Mouse (Mus musculus): Measurements from ENCODE around the gene Crip1. TPM values are rescaled to one million over a fixed set of nuclear protein-coding genes. Genes with fewer than 3 reads are reported as not detected.
A peak's percentile ranks its signal among the peaks of the same experiment; 100 is the strongest.
"Not testable (repeated sequence)": the region's sequence is repeated elsewhere in the genome, so short reads cannot be mapped to it uniquely, and the experiment has no call there.

Gene Crip1
- polyA plus RNA-seq, 1 experiment from 2014 or later: 685 TPM

GRCm38 (mm10) chr12:113187011-113187375 is 40.9 kb downstream of the Crip1 start:
- peaks cover 57% of the 10 kb centered on the region for H3K27me3 ChIP-seq
- no peaks in the 10 kb centered on the region for H3K36me3 ChIP-seq
- no peak for ATAC-seq (replicated peaks; ENCODE audit: insufficient number of reproducible peaks, insufficient read depth, low FRiP score, low read depth)
- H3K9me3 ChIP-seq (replicated peaks): no peaks in the 10 kb centered on the region
- H3K4me3 ChIP-seq: peak overlapping the region; percentile 65
- H3K4me1 ChIP-seq (replicated peaks): peaks cover 30% of the 10 kb centered on the region
- H3K9ac ChIP-seq: no peak overlapping the region
- H3K27ac ChIP-seq: no peak overlapping the region
- peak overlapping the region; percentile 95 for H3K4me2 ChIP-seq
- 47% methylated on average over 4 of the region's 4 CpGs for WGBS

GRCm38 (mm10) chr12:113187584-113188295 is 41.6 kb downstream of the Crip1 start:
- peak overlapping the region; percentile 95 for H3K4me2 ChIP-seq
- H3K4me1 ChIP-seq (replicated peaks): peaks cover 30% of the 10 kb centered on the region
- no peaks in the 10 kb centered on the region for H3K9me3 ChIP-seq (replicated peaks)
- 0 out of 2 replicates have a peak overlapping the region, but pooled peaks have one; percentile 4 for H3K9ac ChIP-seq
- whole genome bisulfite sequencing: 3% methylated on average over 56 of the region's 56 CpGs
- peak overlapping the region; percentile 65 for H3K4me3 ChIP-seq
- peaks cover 57% of the 10 kb centered on the region for H3K27me3 ChIP-seq
- ATAC-seq (replicated peaks; ENCODE audit: insufficient number of reproducible peaks, insufficient read depth, low FRiP score, low read depth): peak; percentile 70
- no peak overlapping the region for H3K27ac ChIP-seq
- H3K36me3 ChIP-seq: no peaks in the 10 kb centered on the region

GRCm38 (mm10) chr12:113188349-113189055 is 42.4 kb downstream of the Crip1 start:
- H3K4me1 ChIP-seq (replicated peaks): peaks cover 30% of the 10 kb centered on the region
- H3K9me3 ChIP-seq (replicated peaks): no peaks in the 10 kb centered on the region
- no peak overlapping the region for H3K9ac ChIP-seq
- peaks cover 54% of the 10 kb centered on the region for H3K27me3 ChIP-seq
- no peak overlapping the region for H3K27ac ChIP-seq
- no peaks in the 10 kb centered on the region for H3K36me3 ChIP-seq
- ATAC-seq (replicated peaks; ENCODE audit: insufficient number of reproducible peaks, insufficient read depth, low FRiP score, low read depth): no peak
- H3K4me3 ChIP-seq: peak overlapping the region; percentile 65
- WGBS: 79% methylated on average over 51 of the region's 51 CpGs
- peak overlapping the region; percentile 95 for H3K4me2 ChIP-seq

- H3K36me3 ChIP-seq: no peaks in the 10 kb centered on the region
- WGBS: 56% methylated on average over 2 of the region's 2 CpGs
- peaks cover 7% of the 10 kb centered on the region for H3K27me3 ChIP-seq
- no peak overlapping the region for H3K4me3 ChIP-seq
- H3K9me3 ChIP-seq (replicated peaks): no peaks in the 10 kb centered on the region
- no peak overlapping the region for H3K4me2 ChIP-seq
- no peak overlapping the region for H3K27ac ChIP-seq
- no peak overlapping the region for H3K9ac ChIP-seq
- H3K4me1 ChIP-seq (replicated peaks): no peaks in the 10 kb centered on the region
- ATAC-seq (replicated peaks; ENCODE audit: insufficient number of reproducible peaks, insufficient read depth, low FRiP score, low read depth): no peak
These were observed 47.3 kb downstream of the Crip1 start for GRCm38 (mm10) chr12:113193423-113193822.

- not testable (repeated sequence) for H3K4me2 ChIP-seq; H3K27me3 ChIP-seq; H3K36me3 ChIP-seq; H3K4me3 ChIP-seq; H3K4me1 ChIP-seq (replicated peaks); H3K27ac ChIP-seq; ATAC-seq (replicated peaks; ENCODE audit: insufficient number of reproducible peaks, insufficient read depth, low FRiP score, low read depth); H3K9me3 ChIP-seq (replicated peaks); H3K9ac ChIP-seq
- WGBS: 96% methylated on average over 3 of the region's 6 CpGs
These were observed 53.0 kb downstream of the Crip1 start for GRCm38 (mm10) chr12:113199132-113199531.

GRCm38 (mm10) chr12:113201301-113201700 is 55.2 kb downstream of the Crip1 start:
- H3K27me3 ChIP-seq: no peaks in the 10 kb centered on the region
- H3K4me1 ChIP-seq (replicated peaks): no peaks in the 10 kb centered on the region
- ATAC-seq (replicated peaks; ENCODE audit: insufficient number of reproducible peaks, insufficient read depth, low FRiP score, low read depth): no peak
- H3K4me2 ChIP-seq: no peak overlapping the region
- H3K9me3 ChIP-seq (replicated peaks): no peaks in the 10 kb centered on the region
- H3K36me3 ChIP-seq: no peaks in the 10 kb centered on the region
- 90% methylated on average over 4 of the region's 4 CpGs for WGBS
- no peak overlapping the region for H3K4me3 ChIP-seq
- H3K27ac ChIP-seq: no peak overlapping the region
- H3K9ac ChIP-seq: no peak overlapping the region

- Histone ChIP-seq H3K9ac (no peak overlapping the region), H3K27ac (no peak overlapping the region), H3K4me3 (no peak overlapping the region), H3K4me1 (replicated peaks) (no peaks in the 10 kb centered on the region), H3K9me3 (replicated peaks) (no peaks in the 10 kb centered on the region), H3K27me3 (no peaks in the 10 kb centered on the region), H3K4me2 (no peak overlapping the region), H3K36me3 (no peaks in the 10 kb centered on the region)
- no peak for ATAC-seq (replicated peaks; ENCODE audit: insufficient number of reproducible peaks, insufficient read depth, low FRiP score, low read depth)
These were observed 55.9 kb downstream of the Crip1 start for GRCm38 (mm10) chr12:113202008-113202407.

Other genes with a start within 250 kb of the Crip1 start
- gene Jag2, start 216.5 kb upstream of the Crip1 start, polyA plus RNA-seq (2015; fragmentation: Nextera tagmentation; extraction: Ambion mirVana): 3.7 and 6.6 TPM in 2 replicates
- gene Nudt14, start 204.2 kb upstream of the Crip1 start, polyA plus RNA-seq (2015; fragmentation: Nextera tagmentation; extraction: Ambion mirVana): 32.1 and 48.3 TPM in 2 replicates
- 19.4 and 23.5 TPM in 2 replicates for gene Btbd6, start 169.8 kb upstream of the Crip1 start, polyA plus RNA-seq (2015; fragmentation: Nextera tagmentation; extraction: Ambion mirVana)
- gene Brf1, start 145.6 kb upstream of the Crip1 start, polyA plus RNA-seq (2015; fragmentation: Nextera tagmentation; extraction: Ambion mirVana): 30.2 and 47.2 TPM in 2 replicates
- 6.9 and 9.0 TPM in 2 replicates for gene Pacs2, start 131.8 kb upstream of the Crip1 start, polyA plus RNA-seq (2015; fragmentation: Nextera tagmentation; extraction: Ambion mirVana)
- not detected in 2 replicates for gene Tex22, start 71.8 kb upstream of the Crip1 start, polyA plus RNA-seq (2015; fragmentation: Nextera tagmentation; extraction: Ambion mirVana)
- 11.3 and 11.4 TPM in 2 replicates for gene Mta1, start 48.0 kb upstream of the Crip1 start, polyA plus RNA-seq (2015; fragmentation: Nextera tagmentation; extraction: Ambion mirVana)
- gene Crip2, start 6.1 kb upstream of the Crip1 start, polyA plus RNA-seq (2015; fragmentation: Nextera tagmentation; extraction: Ambion mirVana): 1,571 and 1,711 TPM in 2 replicates
- gene Tedc1, start 10.1 kb downstream of the Crip1 start, polyA plus RNA-seq (2015; fragmentation: Nextera tagmentation; extraction: Ambion mirVana): 15.4 and 31.7 TPM in 2 replicates
- 2.0 and 7.8 TPM in 2 replicates for gene Tmem121, start 39.6 kb downstream of the Crip1 start, polyA plus RNA-seq (2015; fragmentation: Nextera tagmentation; extraction: Ambion mirVana)